Mouse (Mus musculus): Measurements from ENCODE around the gene Mtf2.
"Not testable (repeated sequence)": the region's sequence is repeated elsewhere in the genome, so short reads cannot be mapped to it uniquely, and the experiment has no call there.

DNA sequence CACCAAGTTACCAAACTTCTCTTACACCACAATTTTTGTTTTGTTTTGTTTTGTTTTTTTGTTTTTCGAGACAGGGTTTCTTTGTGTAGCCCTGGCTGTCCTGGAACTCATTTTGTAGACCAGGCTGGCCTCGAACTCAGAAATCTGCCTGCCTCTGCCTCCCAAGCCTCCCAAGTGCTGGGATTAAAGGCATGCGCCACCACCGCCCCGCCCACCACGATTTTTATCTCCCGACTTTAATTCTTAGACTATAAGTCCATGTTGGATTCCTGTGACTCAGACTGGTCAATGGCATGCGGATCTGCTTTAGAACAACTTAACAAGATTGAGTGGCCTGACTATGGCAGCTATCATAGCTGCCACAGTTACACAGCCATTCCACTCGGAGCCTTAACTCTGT, 13.7 kb upstream of the Mtf2 start:
- not testable (repeated sequence) for TF ChIP-seq POLR2A (IDR thresholded peaks at IDR 0.05; ENCODE audit: control insufficient read depth, extremely low read depth, insufficient read depth, low read length, poor library complexity); CTCF (IDR thresholded peaks at IDR 0.05; ENCODE audit: borderline replicate concordance, control insufficient read depth, extremely low read depth, insufficient read depth, low read length, poor library complexity)
